Mouse (Mus musculus): ENCODE measurements around the gene Syt8. TPM values are rescaled to one million over a fixed set of nuclear protein-coding genes. Genes with fewer than 3 reads are reported as not detected.

Syt8 gene
- polyA plus RNA-seq, 1 experiment from 2014 or later = 0.41 TPM

DNA sequence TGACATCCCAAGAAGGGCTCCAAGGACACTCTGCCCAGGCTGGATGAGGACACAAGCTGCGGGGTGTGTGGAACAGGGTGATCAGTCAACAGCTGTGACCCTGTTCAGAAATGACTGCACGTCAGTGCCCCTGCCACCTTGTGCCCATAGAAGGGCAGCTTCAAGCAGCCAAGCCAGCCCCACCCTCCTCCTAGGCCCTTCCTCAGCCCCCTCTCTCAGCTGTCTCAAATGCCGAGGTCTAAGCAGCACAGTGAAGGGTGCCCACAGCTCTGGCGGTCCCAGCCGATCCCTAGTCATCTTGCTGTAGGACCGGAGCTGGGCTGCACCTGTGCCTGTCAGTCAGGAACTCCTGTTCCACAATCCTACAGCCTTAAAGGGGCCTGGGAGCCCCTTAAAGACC is 27.5 kb downstream of the Syt8 start:
- H3K9ac ChIP-seq = peak overlapping the region; percentile 45
- H3K27me3 ChIP-seq (replicated peaks) = no peaks in the 10 kb centered on the region
- H3K4me1 ChIP-seq = peaks cover 65% of the 10 kb centered on the region
- ATAC-seq (ENCODE audit: extremely low read depth, insufficient number of reproducible peaks, low FRiP score, low TSS enrichment) = no peak
- H3K27ac ChIP-seq (replicated peaks) = peak overlapping the region; percentile 6; the same call in 1 of the 2 replicates
- no peak overlapping the region for H3K4me2 ChIP-seq
- no peaks in the 10 kb centered on the region for H3K9me3 ChIP-seq
- H3K36me3 ChIP-seq = no peaks in the 10 kb centered on the region
- no peak overlapping the region for H3K4me3 ChIP-seq
- 71% methylated on average over 6 of the region's 6 CpGs for WGBS

DNA sequence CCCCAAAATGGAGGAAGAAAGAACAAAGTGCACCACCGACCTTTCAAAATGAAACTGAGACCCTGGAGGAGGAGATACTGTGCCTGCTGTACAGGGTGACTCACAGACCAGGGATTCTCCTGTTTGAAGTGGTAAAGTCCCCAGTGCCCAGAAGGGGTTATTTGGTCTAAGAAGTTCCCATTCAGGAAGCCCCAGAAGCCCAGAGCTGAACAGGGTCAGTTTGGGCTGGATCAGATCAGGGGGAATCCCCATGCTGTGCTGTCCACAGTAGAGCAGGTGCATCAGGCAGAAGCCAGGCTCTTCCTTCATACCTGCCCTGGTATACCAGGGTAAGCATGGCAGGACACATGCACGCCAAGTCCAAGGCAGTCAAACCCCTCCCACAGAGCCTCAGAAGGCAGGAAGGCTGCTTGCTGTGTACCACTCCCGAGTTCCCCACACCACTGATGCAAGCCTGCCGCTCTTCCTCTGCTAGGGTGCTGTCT is 28.0 kb downstream of the Syt8 start:
- H3K9me3 ChIP-seq = no peaks in the 10 kb centered on the region
- H3K4me3 ChIP-seq = no peak overlapping the region
- 69% methylated on average over 4 of the region's 4 CpGs for WGBS
- no peak overlapping the region for H3K4me2 ChIP-seq
- no peaks in the 10 kb centered on the region for H3K36me3 ChIP-seq
- peaks cover 60% of the 10 kb centered on the region for H3K4me1 ChIP-seq
- no peak for ATAC-seq (ENCODE audit: extremely low read depth, insufficient number of reproducible peaks, low FRiP score, low TSS enrichment)
- H3K9ac ChIP-seq = peak overlapping the region; percentile 45
- H3K27me3 ChIP-seq (replicated peaks) = no peaks in the 10 kb centered on the region
- H3K27ac ChIP-seq (replicated peaks) = peak overlapping the region; percentile 20; the same call in 1 of the 2 replicates

DNA sequence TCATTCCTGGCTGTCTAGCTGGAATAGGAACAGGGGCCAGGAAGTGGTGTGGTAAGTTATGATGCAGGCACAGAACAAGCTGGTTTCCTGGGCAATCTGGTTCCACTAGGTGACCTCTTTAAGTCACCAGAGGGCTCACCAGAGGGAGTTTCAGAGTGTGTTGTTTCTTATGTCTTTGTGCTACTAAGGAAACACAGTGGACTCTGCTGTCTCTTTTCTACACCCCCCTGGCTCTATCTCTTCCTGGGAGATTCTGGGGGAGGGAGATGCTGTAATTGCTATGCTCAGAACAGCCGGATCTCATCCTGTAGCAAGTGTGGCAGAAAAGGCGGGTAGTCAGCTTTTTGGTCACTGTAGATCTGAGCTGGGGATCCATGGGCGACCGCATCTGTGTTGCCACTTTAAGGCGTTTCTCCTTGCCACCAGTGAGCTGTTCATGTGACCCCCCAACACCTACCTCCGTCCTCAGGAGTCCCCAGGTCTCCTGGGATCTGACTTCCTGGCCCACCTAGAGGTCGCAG is 35.6 kb downstream of the Syt8 start:
- H3K27ac ChIP-seq (replicated peaks) = peak overlapping the region; percentile 99
- 62% methylated on average over 7 of the region's 7 CpGs for WGBS

DNA sequence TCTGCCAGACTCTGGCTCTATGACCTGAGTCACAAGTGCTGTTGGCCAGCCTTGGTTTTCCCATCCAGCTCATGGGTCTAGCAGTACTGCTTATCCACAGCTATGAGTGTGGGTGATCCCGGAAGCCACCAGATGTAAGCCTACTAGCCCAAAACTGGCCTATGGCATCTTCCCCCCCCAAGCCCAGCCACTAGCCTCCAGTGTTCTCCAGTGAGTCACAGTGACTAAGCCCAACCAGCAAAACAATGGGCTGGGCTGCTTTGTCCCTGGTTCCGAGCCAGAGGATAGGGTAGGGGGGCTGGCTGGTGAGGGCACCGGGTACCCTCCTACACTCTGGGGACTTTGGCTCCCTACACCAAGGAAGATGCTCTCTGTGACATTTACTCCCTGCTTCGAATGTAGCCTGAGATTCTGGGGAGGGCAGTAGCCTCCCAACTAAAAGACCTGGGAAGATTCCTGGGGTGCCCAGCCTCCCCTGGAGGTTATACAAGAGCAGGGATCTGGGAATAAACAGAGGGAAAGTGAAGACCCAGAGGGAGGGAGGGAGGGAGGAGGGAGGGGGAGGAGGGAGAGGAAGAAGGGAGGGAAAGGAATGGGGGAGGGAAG is 36.3 kb downstream of the Syt8 start:
- Histone ChIP-seq H3K27ac (replicated peaks) (peak overlapping the region; percentile 99), H3K27me3 (replicated peaks) (no peaks in the 10 kb centered on the region), H3K4me2 (peak overlapping the region; percentile 55; the same call in 1 of the 2 replicates), H3K9me3 (no peaks in the 10 kb centered on the region), H3K4me1 (peaks cover 61% of the 10 kb centered on the region), H3K9ac (peak overlapping the region; percentile 81), H3K36me3 (no peaks in the 10 kb centered on the region), H3K4me3 (no peak overlapping the region)
- ATAC-seq (ENCODE audit: extremely low read depth, insufficient number of reproducible peaks, low FRiP score, low TSS enrichment) = no peak; the same call in 1 of the 2 replicates
- WGBS = 13% methylated on average over 4 of the region's 4 CpGs

More for the DNA sequence above, 35.6 kb downstream of the Syt8 start:
- H3K4me1 ChIP-seq = peaks cover 54% of the 10 kb centered on the region
- no peaks in the 10 kb centered on the region for H3K9me3 ChIP-seq
- no peak for ATAC-seq (ENCODE audit: extremely low read depth, insufficient number of reproducible peaks, low FRiP score, low TSS enrichment)
- H3K36me3 ChIP-seq = no peaks in the 10 kb centered on the region
- H3K4me2 ChIP-seq = no peak overlapping the region
- no peak overlapping the region for H3K4me3 ChIP-seq
- no peaks in the 10 kb centered on the region for H3K27me3 ChIP-seq (replicated peaks)
- H3K9ac ChIP-seq = peak overlapping the region; percentile 40

- H3K27me3 ChIP-seq (replicated peaks) = no peaks in the 10 kb centered on the region
- H3K9ac ChIP-seq = peak overlapping the region; percentile 81
- H3K27ac ChIP-seq (replicated peaks) = peak overlapping the region; percentile 99
- H3K9me3 ChIP-seq = no peaks in the 10 kb centered on the region
- peaks cover 66% of the 10 kb centered on the region for H3K4me1 ChIP-seq
- WGBS = 43% methylated on average over 6 of the region's 6 CpGs
- H3K4me2 ChIP-seq = peak overlapping the region; percentile 55
- ATAC-seq (ENCODE audit: extremely low read depth, insufficient number of reproducible peaks, low FRiP score, low TSS enrichment) = no peak
- no peaks in the 10 kb centered on the region for H3K36me3 ChIP-seq
- peak overlapping the region; percentile 41 for H3K4me3 ChIP-seq
Measured at GRCm38 (mm10) chr7:142471414-142471861, 36.8 kb downstream of the Syt8 start.

DNA sequence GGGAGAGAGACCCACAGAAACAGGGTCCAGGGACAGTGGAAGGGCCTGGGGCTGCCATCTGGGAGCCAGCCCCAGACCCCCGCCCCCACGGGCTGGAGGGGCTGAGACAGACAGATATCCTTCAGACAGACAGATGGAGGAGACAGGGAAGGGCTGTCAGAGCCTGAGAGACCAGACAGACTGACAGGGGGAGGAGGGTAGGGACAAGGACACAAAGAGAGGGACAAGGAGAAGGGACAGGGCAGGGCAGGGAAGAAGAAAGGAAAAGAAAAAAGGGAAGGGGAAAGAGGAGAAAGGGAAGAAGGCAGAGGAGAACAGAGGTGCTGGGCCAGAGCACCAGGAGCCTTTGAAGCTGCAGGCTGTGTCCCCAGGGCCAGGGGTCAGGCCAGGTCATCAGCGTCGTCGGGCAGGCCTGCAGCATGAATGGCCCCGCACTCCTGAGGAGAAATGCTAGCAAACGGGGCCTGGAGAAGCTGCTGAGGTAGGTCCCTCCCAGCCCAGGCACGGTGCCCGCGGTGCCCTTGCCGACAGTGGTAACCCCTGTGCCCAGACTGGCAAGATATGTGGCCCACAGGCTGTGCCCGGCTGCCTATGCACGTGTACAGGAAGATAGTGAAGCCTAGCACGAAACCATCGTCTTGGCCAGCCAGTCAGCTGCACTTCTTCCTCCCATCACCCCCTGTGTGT is 37.4 kb downstream of the Syt8 start:
- H3K4me2 ChIP-seq = peak overlapping the region; percentile 55
- H3K4me1 ChIP-seq = peaks cover 72% of the 10 kb centered on the region
- no peaks in the 10 kb centered on the region for H3K27me3 ChIP-seq (replicated peaks)
- H3K9me3 ChIP-seq = no peaks in the 10 kb centered on the region
- H3K4me3 ChIP-seq = peak overlapping the region; percentile 41
- H3K36me3 ChIP-seq = no peaks in the 10 kb centered on the region
- H3K27ac ChIP-seq (replicated peaks) = peak overlapping the region; percentile 99
- peak overlapping the region; percentile 81 for H3K9ac ChIP-seq
- 35% methylated on average over 15 of the region's 15 CpGs for WGBS
- ATAC-seq (ENCODE audit: extremely low read depth, insufficient number of reproducible peaks, low FRiP score, low TSS enrichment) = no peak

DNA sequence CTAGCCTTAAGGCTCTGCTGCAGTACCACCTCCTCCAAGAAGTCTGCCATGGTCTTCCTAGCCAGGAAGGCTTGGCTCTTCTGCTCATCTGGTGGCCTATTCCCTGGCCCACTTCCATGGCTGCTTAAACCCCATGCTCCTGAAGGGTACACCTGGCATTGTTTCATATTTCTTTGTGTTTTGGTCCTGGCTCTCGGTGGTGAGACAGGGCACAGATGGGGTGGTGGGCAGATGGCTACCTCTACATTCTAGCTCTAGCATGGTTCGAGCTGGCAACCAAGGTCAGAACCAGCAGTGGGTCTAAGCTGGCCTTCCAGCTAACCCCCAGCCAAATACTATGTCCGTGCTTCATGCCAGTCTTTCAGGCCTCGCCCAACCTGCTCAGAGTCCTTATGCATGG is 38.3 kb downstream of the Syt8 start:
- H3K27ac ChIP-seq (replicated peaks) = peak overlapping the region; percentile 99
- WGBS = 92% methylated on average over 4 of the region's 4 CpGs
- H3K36me3 ChIP-seq = no peaks in the 10 kb centered on the region
- no peaks in the 10 kb centered on the region for H3K27me3 ChIP-seq (replicated peaks)
- H3K9me3 ChIP-seq = no peaks in the 10 kb centered on the region
- H3K9ac ChIP-seq = peak overlapping the region; percentile 81
- peaks cover 80% of the 10 kb centered on the region for H3K4me1 ChIP-seq
- peak overlapping the region; percentile 41 for H3K4me3 ChIP-seq
- H3K4me2 ChIP-seq = peak overlapping the region; percentile 55
- ATAC-seq (ENCODE audit: extremely low read depth, insufficient number of reproducible peaks, low FRiP score, low TSS enrichment) = no peak

DNA sequence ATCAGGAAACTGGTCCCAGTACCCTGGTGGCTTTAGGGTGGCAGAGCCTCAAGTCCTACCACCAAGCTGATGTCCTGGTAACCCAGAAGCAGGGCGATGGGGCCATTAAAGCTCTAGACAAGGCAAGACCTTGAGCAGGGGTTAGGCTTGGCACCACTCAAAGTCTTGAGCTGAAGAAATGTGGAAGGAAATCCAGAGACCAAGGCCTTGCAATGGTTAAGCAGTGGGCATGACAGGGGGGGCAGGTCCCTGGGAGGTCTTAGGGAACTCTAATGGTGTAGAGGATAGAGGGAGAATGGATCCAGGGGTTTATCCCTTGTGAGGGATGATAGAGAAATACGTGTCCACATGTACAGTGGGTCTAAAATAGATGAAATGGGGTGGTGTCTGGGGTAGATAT is 38.8 kb downstream of the Syt8 start:
- no peaks in the 10 kb centered on the region for H3K9me3 ChIP-seq
- H3K4me1 ChIP-seq = peaks cover 86% of the 10 kb centered on the region
- H3K4me3 ChIP-seq = peak overlapping the region; percentile 41
- no peaks in the 10 kb centered on the region for H3K27me3 ChIP-seq (replicated peaks)
- no peaks in the 10 kb centered on the region for H3K36me3 ChIP-seq
- peak overlapping the region; percentile 81 for H3K9ac ChIP-seq
- peak overlapping the region; percentile 99 for H3K27ac ChIP-seq (replicated peaks)
- WGBS = 86% methylated on average over 2 of the region's 2 CpGs
- peak overlapping the region; percentile 55 for H3K4me2 ChIP-seq
- ATAC-seq (ENCODE audit: extremely low read depth, insufficient number of reproducible peaks, low FRiP score, low TSS enrichment) = no peak

DNA sequence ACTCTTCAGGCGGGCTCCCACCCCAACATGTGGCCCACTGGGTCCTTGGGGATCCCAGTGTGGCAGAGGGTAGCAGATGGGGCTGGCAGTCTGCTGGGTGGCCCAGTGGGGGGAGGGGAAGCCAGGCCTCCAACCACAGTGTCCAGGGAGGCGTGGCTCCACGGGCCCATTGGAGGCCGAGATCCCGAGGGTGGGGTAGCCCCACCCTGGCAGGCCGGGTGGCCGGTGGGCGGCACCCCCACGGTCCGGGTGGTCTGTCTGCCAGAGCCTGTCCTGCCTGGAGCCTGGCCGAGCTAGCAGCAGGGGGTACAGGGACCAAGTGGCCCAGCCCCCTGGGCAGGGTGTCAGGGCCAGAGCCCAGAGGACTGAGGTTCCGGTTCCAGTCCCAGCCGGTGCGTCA is 40.1 kb downstream of the Syt8 start:
- no peaks in the 10 kb centered on the region for H3K36me3 ChIP-seq
- no peak for ATAC-seq (ENCODE audit: extremely low read depth, insufficient number of reproducible peaks, low FRiP score, low TSS enrichment)
- H3K27me3 ChIP-seq (replicated peaks) = no peaks in the 10 kb centered on the region
- peak overlapping the region; percentile 55 for H3K4me2 ChIP-seq
- H3K9ac ChIP-seq = peak overlapping the region; percentile 81
- no peaks in the 10 kb centered on the region for H3K9me3 ChIP-seq
- H3K4me1 ChIP-seq = peaks cover 99% of the 10 kb centered on the region
- peak overlapping the region; percentile 17; the same call in 1 of the 2 replicates for H3K4me3 ChIP-seq
- H3K27ac ChIP-seq (replicated peaks) = peak overlapping the region; percentile 99
- 71% methylated on average over 14 of the region's 14 CpGs for WGBS

- Histone ChIP-seq H3K4me3 (peak overlapping the region; percentile 17), H3K9me3 (no peaks in the 10 kb centered on the region), H3K4me2 (peak overlapping the region; percentile 55), H3K27me3 (replicated peaks) (no peaks in the 10 kb centered on the region), H3K4me1 (peaks cover 99% of the 10 kb centered on the region), H3K9ac (peak overlapping the region; percentile 81), H3K27ac (replicated peaks) (peak overlapping the region; percentile 99), H3K36me3 (no peaks in the 10 kb centered on the region)
- ATAC-seq (ENCODE audit: extremely low read depth, insufficient number of reproducible peaks, low FRiP score, low TSS enrichment) = no peak
- WGBS = 40% methylated on average over 7 of the region's 7 CpGs
Measured at GRCm38 (mm10) chr7:142475641-142476040, 41.0 kb downstream of the Syt8 start.

DNA sequence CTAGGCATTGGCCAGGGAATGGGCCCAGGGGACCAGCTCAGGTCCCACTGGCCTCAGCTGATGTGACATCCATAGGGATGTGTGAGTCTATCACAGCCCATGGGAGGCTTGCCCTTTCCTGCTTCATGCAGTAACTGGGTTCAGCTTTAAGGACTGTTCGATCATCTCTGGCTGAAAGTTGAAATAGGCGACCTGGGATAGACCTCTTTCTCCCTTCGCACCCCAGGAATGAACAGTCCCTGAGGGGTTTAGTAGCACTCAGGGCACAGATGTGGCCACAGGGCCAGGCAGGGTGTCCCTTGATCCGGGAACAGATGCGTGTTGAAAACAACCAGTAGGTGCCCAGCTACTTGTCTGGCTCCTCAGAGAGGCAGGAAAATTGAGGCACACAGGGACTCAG is 41.6 kb downstream of the Syt8 start:
- Histone ChIP-seq H3K4me1 (peaks cover 99% of the 10 kb centered on the region), H3K4me3 (peak overlapping the region; percentile 17; the same call in 1 of the 2 replicates), H3K27ac (replicated peaks) (peak overlapping the region; percentile 99), H3K9me3 (no peaks in the 10 kb centered on the region), H3K4me2 (peak overlapping the region; percentile 55), H3K36me3 (no peaks in the 10 kb centered on the region), H3K27me3 (replicated peaks) (no peaks in the 10 kb centered on the region), H3K9ac (peak overlapping the region; percentile 81)
- no peak for ATAC-seq (ENCODE audit: extremely low read depth, insufficient number of reproducible peaks, low FRiP score, low TSS enrichment)
- WGBS = 74% methylated on average over 5 of the region's 5 CpGs

All from heart, embryonic 13.5 days (tissue).